Mouse (Mus musculus) spleen, postnatal 14 days (tissue): ENCODE data around the gene Asah2.
A peak's percentile ranks its signal among the peaks of the same experiment; 100 is the strongest.
"Not testable (repeated sequence)": the region's sequence is repeated elsewhere in the genome, so short reads cannot be mapped to it uniquely, and the experiment has no call there.

Experiments
- DNase-seq, 2 experiments: peaks; one replicate each; pipeline ENCODE4 v3.0.0; 2021 to 2022; ENCODE audit warnings: low spot score in 2 of 2

The Asah2 gene

GRCm38 (mm10) chr19:32102976-32103300, 5.1 kb downstream of the Asah2 start:
- DNase-seq = no peak

- DNase-seq = no peak
Measured at GRCm38 (mm10) chr19:32102294-32102975, 5.6 kb downstream of the Asah2 start.

- DNase-seq = no peak
Measured at GRCm38 (mm10) chr19:32098582-32098981, 9.4 kb downstream of the Asah2 start.

GRCm38 (mm10) chr19:32092358-32092757, 15.7 kb downstream of the Asah2 start:
- DNase-seq = no peak

- DNase-seq = no peak
Measured at GRCm38 (mm10) chr19:32090804-32091203, 17.2 kb downstream of the Asah2 start.

GRCm38 (mm10) chr19:32088570-32088969, 19.4 kb downstream of the Asah2 start:
- DNase-seq = no peak

GRCm38 (mm10) chr19:32087736-32088470, 20.1 kb downstream of the Asah2 start:
- no peak for DNase-seq

- DNase-seq = not testable (repeated sequence)
Measured at GRCm38 (mm10) chr19:32084813-32085212, 23.2 kb downstream of the Asah2 start.

- no peak for DNase-seq
Measured at GRCm38 (mm10) chr19:32070340-32070739, 37.7 kb downstream of the Asah2 start.

- DNase-seq = no peak
Measured at GRCm38 (mm10) chr19:32069598-32069997, 38.4 kb downstream of the Asah2 start.

GRCm38 (mm10) chr19:32067669-32068068, 40.3 kb downstream of the Asah2 start:
- no peak for DNase-seq

GRCm38 (mm10) chr19:32061294-32061693, 46.7 kb downstream of the Asah2 start:
- DNase-seq = no peak

- DNase-seq = no peak
Measured at GRCm38 (mm10) chr19:32056252-32056651, 51.8 kb downstream of the Asah2 start.

GRCm38 (mm10) chr19:32055725-32056124, 52.3 kb downstream of the Asah2 start:
- DNase-seq = no peak

GRCm38 (mm10) chr19:32051251-32051650, 56.8 kb downstream of the Asah2 start:
- DNase-seq = no peak

GRCm38 (mm10) chr19:32032881-32033280, 75.1 kb downstream of the Asah2 start:
- DNase-seq = no peak

GRCm38 (mm10) chr19:32030430-32030829, 77.6 kb downstream of the Asah2 start:
- peak in 1 of 2 experiments; percentile 16 for DNase-seq

GRCm38 (mm10) chr19:32025443-32025842, 82.6 kb downstream of the Asah2 start:
- no peak for DNase-seq

GRCm38 (mm10) chr19:32019722-32020121, 88.3 kb downstream of the Asah2 start:
- DNase-seq = no peak

GRCm38 (mm10) chr19:32018585-32018984, 89.4 kb downstream of the Asah2 start:
- no peak for DNase-seq

- DNase-seq = no peak
Measured at GRCm38 (mm10) chr19:32018053-32018452, 90.0 kb downstream of the Asah2 start.

GRCm38 (mm10) chr19:32002623-32003022, 105.4 kb downstream of the Asah2 start:
- DNase-seq = no peak

GRCm38 (mm10) chr19:31996916-31997315, 111.1 kb downstream of the Asah2 start:
- no peak for DNase-seq
